Mouse (Mus musculus): ENCODE measurements around the gene S100a11. TPM values are rescaled to one million over a fixed set of nuclear protein-coding genes. Genes with fewer than 3 reads are reported as not detected.

Gene S100a11
- polyA plus RNA-seq, 1 experiment from 2014 or later: 312 TPM

DNA sequence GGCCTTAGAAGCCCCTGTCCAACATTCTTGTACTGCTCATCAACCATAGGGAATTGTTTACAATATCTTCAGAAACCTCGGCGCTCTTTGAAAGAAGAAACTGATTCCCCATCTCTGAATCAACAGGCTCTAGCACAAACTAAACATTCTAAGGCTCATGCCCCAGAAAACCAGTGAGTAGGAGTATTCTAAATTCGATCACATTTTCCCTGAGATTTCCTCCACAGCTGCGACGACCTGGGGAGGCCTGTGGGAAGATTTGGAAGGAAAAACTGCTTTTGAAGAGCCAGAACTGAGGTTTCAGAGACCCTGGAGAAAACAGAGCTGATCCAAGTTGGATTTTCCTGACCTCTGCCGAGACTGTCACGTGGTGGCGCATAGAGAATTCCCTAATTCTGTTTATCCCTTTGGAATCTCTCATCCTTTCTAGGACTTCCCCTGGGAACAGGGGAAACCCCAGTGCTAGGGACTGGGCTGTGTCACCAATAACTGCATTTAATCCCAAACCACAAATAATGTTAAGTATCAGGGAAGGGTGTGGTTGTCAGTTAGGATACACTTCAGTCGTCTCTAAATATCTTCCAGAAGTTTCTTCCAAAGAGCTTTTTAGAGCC is 33.6 kb downstream of the S100a11 start:
- Histone ChIP-seq H3K4me2 (peak overlapping the region; percentile 80), H3K27me3 (peaks cover 39% of the 10 kb centered on the region), H3K36me3 (no peaks in the 10 kb centered on the region), H3K4me1 (replicated peaks) (peaks cover 17% of the 10 kb centered on the region), H3K4me3 (no peak overlapping the region), H3K27ac (replicated peaks) (0 out of 2 replicates have a peak overlapping the region, but pooled peaks have one; percentile 49), H3K9ac (no peak overlapping the region), H3K9me3 (no peaks in the 10 kb centered on the region)
- WGBS: 69% methylated on average over 9 of the region's 9 CpGs
- no peak for ATAC-seq (ENCODE audit: low read depth)

DNA sequence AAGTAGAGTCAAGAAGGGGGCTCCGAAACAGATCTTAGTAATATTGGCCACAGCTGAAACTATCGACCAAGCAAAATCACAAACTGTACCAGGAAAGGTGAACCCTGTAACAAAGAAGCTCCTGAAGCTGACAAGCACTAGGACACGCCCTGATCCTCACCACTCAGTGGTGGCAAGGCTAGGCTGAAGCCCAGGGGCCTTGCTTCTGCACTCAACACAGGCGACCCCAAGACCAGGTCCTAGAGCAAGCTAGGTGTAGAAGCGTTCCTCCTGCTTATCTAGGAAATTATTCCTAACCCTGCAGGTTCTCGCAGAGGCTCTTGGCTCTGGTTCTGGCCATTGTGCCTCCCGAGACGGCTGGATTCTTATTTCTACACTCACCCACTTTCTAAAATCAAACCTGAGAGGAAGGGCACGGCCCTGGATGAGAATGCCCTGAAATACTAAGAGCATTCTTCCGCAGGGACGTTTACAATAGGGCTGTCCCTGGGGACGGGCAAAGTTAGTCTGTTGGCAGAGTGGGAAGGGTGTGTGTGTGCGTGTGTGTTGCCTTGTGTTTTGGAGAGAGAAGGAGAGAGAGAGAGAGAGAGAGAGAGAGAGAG is 34.2 kb downstream of the S100a11 start:
- Histone ChIP-seq H3K27ac (replicated peaks) (peak overlapping the region; percentile 49; the same call in 1 of the 2 replicates), H3K27me3 (peaks cover 39% of the 10 kb centered on the region), H3K36me3 (no peaks in the 10 kb centered on the region), H3K9me3 (no peaks in the 10 kb centered on the region), H3K4me2 (peak overlapping the region; percentile 80), H3K9ac (peak overlapping the region; percentile 79), H3K4me1 (replicated peaks) (peaks cover 17% of the 10 kb centered on the region), H3K4me3 (peak overlapping the region; percentile 52)
- peak; percentile 37 for ATAC-seq (ENCODE audit: low read depth)
- WGBS: 20% methylated on average over 13 of the region's 13 CpGs

DNA sequence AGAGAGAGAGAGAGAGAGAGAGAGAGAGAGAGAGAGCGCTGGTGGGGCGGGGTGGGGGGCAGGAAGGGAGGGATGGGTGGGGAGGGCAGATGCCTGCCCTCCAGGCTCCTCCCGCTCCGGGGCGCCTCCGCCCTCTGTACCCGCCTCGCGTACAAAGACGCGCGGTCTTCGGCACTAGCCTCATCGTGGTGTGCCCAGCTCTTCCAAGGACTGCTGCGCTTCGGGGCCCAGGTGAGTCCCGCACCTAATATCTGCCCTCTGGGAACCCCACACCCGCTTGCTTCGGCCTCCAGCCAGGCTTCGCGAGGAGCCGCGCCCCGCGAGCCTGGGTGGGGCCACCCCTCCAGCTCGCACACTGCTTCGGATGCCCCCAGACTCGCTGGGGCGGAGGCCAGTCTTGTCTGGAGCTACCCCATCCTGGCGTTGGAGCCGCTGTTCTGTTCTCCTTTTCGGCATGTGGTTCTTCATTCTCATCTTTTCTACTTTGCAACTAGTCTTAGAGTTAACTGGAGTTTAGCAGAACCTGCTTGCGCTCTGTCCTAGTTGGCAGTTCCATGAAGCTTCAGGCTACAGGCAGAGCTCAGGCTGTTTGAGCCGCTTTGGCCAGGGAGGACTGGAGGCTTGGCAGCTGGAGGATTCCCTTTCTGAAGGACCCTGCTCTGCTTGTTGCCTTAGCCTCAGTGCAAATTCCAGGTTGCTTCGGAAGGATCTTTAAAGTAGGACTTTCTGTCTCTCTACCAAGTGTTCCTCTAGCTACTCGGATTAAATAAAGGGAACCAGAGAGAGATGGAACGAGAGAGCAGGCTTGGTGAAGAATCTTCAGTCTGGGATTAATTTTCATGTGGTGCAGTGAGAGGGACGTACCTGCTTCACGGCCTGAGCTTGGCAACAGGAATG is 34.9 kb downstream of the S100a11 start, which contains the start of gene S100a10:
Gene S100a10, plus strand, starts transcription at position 100 of the 897 bp plus-strand sequence.
- H3K27ac ChIP-seq (replicated peaks): peak within 1 kb of the TSS; percentile 80
- 2% methylated on average over 37 of the region's 39 CpGs for WGBS
- no peaks in the 10 kb centered on the region for H3K36me3 ChIP-seq
- peak within 1 kb of the TSS; percentile 52 for H3K4me3 ChIP-seq
- peaks cover 39% of the 10 kb centered on the region for H3K27me3 ChIP-seq
- ATAC-seq (ENCODE audit: low read depth): peak; percentile 86
- no peaks in the 10 kb centered on the region for H3K9me3 ChIP-seq
- peak within 1 kb of the TSS; percentile 79 for H3K9ac ChIP-seq
- peak within 1 kb of the TSS; percentile 80 for H3K4me2 ChIP-seq
- peaks cover 17% of the 10 kb centered on the region for H3K4me1 ChIP-seq (replicated peaks)

DNA sequence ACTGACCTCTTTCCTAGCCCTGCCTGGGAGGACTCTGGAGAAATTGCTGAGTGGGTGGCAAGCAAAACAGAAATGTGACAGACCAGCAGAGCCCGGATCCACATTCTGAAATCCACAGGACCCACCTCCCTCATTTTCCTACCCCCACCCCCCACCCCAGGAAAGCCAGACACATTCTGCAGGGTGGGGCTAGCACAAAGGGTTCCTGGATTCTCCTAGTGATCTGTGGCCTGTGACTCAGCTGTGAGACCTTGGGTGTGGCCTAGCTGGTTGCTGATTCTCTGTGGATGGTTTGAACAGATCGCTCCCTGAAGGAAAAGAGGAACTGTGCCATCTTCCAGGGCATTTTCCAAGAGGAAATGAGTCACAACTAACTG is 35.6 kb downstream of the S100a11 start:
- 0 out of 2 replicates have a peak, but pooled peaks cover under 1% of the 10 kb centered on the region for H3K36me3 ChIP-seq
- 28% methylated on average over 2 of the region's 2 CpGs for WGBS
- H3K27ac ChIP-seq (replicated peaks): peak overlapping the region; percentile 80; the same call in 1 of the 2 replicates
- H3K4me3 ChIP-seq: peak overlapping the region; percentile 52
- H3K27me3 ChIP-seq: peaks cover 39% of the 10 kb centered on the region
- peaks cover 17% of the 10 kb centered on the region for H3K4me1 ChIP-seq (replicated peaks)
- peak; percentile 49 for ATAC-seq (ENCODE audit: low read depth)
- H3K9me3 ChIP-seq: no peaks in the 10 kb centered on the region
- H3K4me2 ChIP-seq: peak overlapping the region; percentile 80
- peak overlapping the region; percentile 79 for H3K9ac ChIP-seq

DNA sequence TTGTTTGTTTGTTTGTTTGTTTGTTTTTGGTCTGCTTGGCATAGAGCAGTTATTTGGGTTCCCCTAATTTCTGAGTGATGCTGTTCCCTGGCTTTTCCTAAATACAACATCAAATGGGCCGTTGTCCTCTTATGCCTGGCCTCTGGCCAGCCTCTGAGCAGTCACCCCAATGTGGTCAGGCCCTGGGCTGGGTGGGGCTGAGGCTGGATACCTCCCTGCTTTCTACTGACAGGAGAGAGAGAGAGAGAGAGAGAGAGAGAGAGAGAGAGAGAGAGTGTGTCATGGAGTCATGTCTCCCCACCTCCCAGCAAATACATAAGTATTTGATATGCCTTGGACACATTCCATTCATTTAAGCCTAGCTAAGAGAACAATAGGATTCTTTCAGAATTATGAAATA is 36.3 kb downstream of the S100a11 start:
- WGBS: 74% methylated on average over 1 of the region's 1 CpGs
- Histone ChIP-seq H3K27me3 (peaks cover 39% of the 10 kb centered on the region), H3K36me3 (peaks cover 5% of the 10 kb centered on the region; the same call in 1 of the 2 replicates), H3K4me1 (replicated peaks) (peaks cover 17% of the 10 kb centered on the region), H3K4me3 (peak overlapping the region; percentile 52), H3K9me3 (no peaks in the 10 kb centered on the region), H3K9ac (peak overlapping the region; percentile 79; the same call in 1 of the 2 replicates), H3K4me2 (peak overlapping the region; percentile 80), H3K27ac (replicated peaks) (peak overlapping the region; percentile 80; the same call in 1 of the 2 replicates)
- ATAC-seq (ENCODE audit: low read depth): no peak

DNA sequence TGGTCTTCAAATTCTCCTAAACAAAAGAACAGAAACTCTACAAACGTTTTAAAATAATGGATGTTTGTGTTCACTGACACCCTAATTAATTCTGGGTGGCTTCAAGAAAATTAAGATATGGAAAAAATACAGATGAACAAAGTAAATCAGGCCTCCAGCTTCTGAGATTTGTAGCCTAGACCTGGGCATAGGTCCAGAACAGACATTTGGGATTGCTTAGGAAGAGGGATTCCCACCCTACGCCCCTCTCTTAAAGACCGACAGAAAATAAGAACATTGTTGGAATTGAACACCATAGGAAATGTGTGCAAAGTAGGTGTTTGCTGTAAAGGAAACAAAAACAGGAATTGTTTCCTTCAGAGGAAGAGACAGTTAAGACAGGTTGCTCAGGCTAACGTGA is 37.2 kb downstream of the S100a11 start:
- Histone ChIP-seq H3K36me3 (peaks cover 5% of the 10 kb centered on the region; the same call in 1 of the 2 replicates), H3K27ac (replicated peaks) (no peak overlapping the region), H3K4me1 (replicated peaks) (peaks cover 17% of the 10 kb centered on the region), H3K9me3 (no peaks in the 10 kb centered on the region), H3K9ac (no peak overlapping the region), H3K4me3 (no peak overlapping the region), H3K4me2 (peak overlapping the region; percentile 31), H3K27me3 (peaks cover 36% of the 10 kb centered on the region)
- no peak for ATAC-seq (ENCODE audit: low read depth)
- 67% methylated on average over 4 of the region's 4 CpGs for WGBS

DNA sequence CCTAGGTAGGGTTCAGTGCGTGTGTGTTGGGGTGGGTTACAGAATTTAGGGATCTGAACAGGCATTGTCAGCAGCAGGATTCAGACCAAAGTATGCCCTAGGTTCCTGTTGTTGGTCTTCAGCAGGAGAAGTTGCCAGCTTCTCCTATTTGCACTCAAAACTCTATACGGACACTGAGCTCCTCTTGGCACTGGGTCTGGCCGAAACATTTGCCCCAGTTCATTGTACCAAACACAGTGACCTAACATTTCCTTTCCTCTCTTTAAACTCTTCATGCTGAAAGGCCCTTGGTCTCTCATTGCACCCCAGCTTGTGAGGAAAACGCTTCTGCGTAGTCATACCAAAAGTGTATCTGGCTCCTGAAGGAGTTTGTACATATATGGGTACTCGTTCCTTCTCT is 39.7 kb downstream of the S100a11 start:
- Histone ChIP-seq H3K9me3 (no peaks in the 10 kb centered on the region), H3K9ac (no peak overlapping the region), H3K4me2 (no peak overlapping the region), H3K27me3 (peaks cover 21% of the 10 kb centered on the region), H3K27ac (replicated peaks) (no peak overlapping the region), H3K36me3 (peaks cover 5% of the 10 kb centered on the region; the same call in 1 of the 2 replicates), H3K4me1 (replicated peaks) (peaks cover 6% of the 10 kb centered on the region), H3K4me3 (no peak overlapping the region)
- 94% methylated on average over 6 of the region's 6 CpGs for WGBS
- no peak for ATAC-seq (ENCODE audit: low read depth)

DNA sequence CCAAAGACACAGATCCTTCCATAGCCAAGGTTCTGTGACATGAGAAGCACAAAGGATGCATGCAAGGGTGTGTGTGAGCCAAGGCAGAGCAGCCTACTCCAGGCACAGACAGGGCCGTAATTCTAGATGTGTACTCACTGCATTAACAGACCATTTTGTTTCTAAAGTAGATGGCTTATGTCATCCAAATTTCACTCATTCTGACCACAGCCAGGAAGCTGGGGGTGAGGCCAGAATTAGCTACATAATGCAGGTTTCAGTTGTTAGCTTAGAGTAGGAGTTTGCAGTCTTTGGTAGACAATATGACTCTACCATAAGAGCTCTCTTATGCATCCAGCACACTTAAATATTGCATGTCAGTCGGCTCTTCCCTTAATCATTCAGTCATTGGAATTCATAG is 42.1 kb downstream of the S100a11 start:
- H3K27me3 ChIP-seq: no peaks in the 10 kb centered on the region
- H3K36me3 ChIP-seq: peaks cover 5% of the 10 kb centered on the region; the same call in 1 of the 2 replicates
- H3K4me3 ChIP-seq: no peak overlapping the region
- H3K9me3 ChIP-seq: no peaks in the 10 kb centered on the region
- H3K9ac ChIP-seq: no peak overlapping the region
- no peak overlapping the region for H3K4me2 ChIP-seq
- 85% methylated on average over 2 of the region's 2 CpGs for WGBS
- no peak overlapping the region for H3K27ac ChIP-seq (replicated peaks)
- no peak for ATAC-seq (ENCODE audit: low read depth)
- H3K4me1 ChIP-seq (replicated peaks): no peaks in the 10 kb centered on the region

DNA sequence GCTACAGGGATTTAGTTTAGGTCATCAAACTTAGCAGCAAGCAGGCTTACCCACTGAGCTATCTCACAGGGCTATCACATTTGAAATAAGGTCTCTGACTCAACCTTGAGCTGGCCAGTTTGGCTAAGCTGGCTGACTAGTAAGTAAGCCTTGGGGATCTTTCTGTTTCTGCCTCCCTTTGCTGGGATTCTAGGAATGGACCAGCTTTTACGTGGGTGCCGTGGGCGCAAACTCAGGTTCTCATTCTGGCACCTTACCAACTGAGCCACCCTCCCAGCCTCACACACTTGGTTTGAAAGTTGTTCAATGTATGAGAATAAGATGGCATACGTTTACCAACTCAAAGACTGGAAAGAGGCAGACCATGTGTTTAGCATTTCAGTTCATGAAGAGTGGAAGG is 42.9 kb downstream of the S100a11 start:
- H3K36me3 ChIP-seq: peaks cover 5% of the 10 kb centered on the region; the same call in 1 of the 2 replicates
- no peak for ATAC-seq (ENCODE audit: low read depth)
- H3K4me1 ChIP-seq (replicated peaks): no peaks in the 10 kb centered on the region
- no peak overlapping the region for H3K9ac ChIP-seq
- H3K9me3 ChIP-seq: no peaks in the 10 kb centered on the region
- H3K27me3 ChIP-seq: no peaks in the 10 kb centered on the region
- H3K4me3 ChIP-seq: no peak overlapping the region
- no peak overlapping the region for H3K4me2 ChIP-seq
- no peak overlapping the region for H3K27ac ChIP-seq (replicated peaks)
- WGBS: 90% methylated on average over 4 of the region's 4 CpGs

DNA sequence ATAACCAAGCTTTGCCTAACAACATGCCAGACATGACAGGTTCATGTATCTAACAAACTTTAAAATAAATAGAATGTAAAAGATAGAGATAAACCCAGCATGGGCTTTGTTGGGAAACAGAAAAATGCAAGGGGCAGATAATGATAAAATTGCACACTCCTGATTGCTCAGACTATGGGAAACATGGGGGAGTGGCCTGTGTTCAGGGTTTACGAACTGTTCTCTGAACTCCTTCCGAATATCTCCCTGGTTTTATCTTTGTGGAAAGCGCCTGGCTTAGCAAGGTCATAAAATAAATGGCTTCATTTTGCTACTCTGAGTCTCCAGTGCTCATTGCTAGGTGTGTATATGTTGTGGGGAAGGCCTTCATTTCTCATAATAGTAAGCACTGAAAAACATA is 46.6 kb downstream of the S100a11 start:
- H3K9me3 ChIP-seq: no peaks in the 10 kb centered on the region
- no peaks in the 10 kb centered on the region for H3K36me3 ChIP-seq
- H3K9ac ChIP-seq: no peak overlapping the region
- no peak overlapping the region for H3K27ac ChIP-seq (replicated peaks)
- H3K4me1 ChIP-seq (replicated peaks): no peaks in the 10 kb centered on the region; the same call in 1 of the 2 replicates
- ATAC-seq (ENCODE audit: low read depth): no peak
- H3K27me3 ChIP-seq: no peaks in the 10 kb centered on the region
- H3K4me3 ChIP-seq: no peak overlapping the region
- WGBS: 84% methylated on average over 3 of the region's 3 CpGs
- no peak overlapping the region for H3K4me2 ChIP-seq

DNA sequence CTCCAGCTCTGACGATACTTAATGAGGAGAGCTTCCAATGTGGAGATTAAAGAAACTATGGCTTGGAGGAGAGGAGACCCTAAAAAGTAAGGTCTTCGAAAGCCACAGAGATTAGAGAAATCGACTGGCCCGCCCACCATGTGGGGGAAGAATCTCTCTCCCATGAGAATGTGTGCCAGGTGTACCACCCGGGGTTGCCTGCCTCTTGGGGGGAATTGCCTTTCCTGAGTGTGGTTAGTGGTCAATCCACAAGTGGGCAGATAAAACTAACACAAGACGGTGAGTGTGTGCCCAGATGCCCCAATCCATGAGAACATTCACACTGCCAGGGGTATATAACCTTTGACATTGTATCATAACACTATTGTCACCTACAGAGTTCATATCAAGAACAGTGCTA is 47.4 kb downstream of the S100a11 start:
- Histone ChIP-seq H3K9me3 (no peaks in the 10 kb centered on the region), H3K9ac (no peak overlapping the region), H3K4me3 (no peak overlapping the region), H3K27ac (replicated peaks) (no peak overlapping the region), H3K36me3 (no peaks in the 10 kb centered on the region), H3K27me3 (no peaks in the 10 kb centered on the region), H3K4me2 (no peak overlapping the region), H3K4me1 (replicated peaks) (no peaks in the 10 kb centered on the region; the same call in 1 of the 2 replicates)
- ATAC-seq (ENCODE audit: low read depth): no peak
- WGBS: 94% methylated on average over 6 of the region's 6 CpGs

Data from neural tube, embryonic 13.5 days (tissue).